Mouse (Mus musculus): ENCODE measurements at regions not wholly inside any gene's neighbourhood (a gene's known extent, or its start where the extent isn't known, plus 50 kb on each side); places are given as distances from the start of the nearest gene placed in this dataset.
"Not testable (repeated sequence)": the region's sequence is repeated elsewhere in the genome, so short reads cannot be mapped to it uniquely, and the experiment has no call there.

- in situ Hi-C loops (cut with MboI, MseI) = not testable (repeated sequence)
Measured at GRCm38 (mm10) chr14:19217916-19218315, 200.8 kb downstream of the Gm21738 start.

GRCm38 (mm10) chr14:19208507-19208906 is 210.2 kb downstream of the Gm21738 start:
- in situ Hi-C loops (cut with MboI, MseI) = loop anchor here (5.0 kb wide), 1 partner anchor 216 kb away; no protein-coding TSS in a partner anchor

- in situ Hi-C loops (cut with MboI, MseI) = not testable (repeated sequence)
Measured at GRCm38 (mm10) chr14:19180203-19180602, 238.5 kb downstream of the Gm21738 start.

- in situ Hi-C loops (cut with MboI, MseI) = not testable (repeated sequence)
Measured at GRCm38 (mm10) chr14:19178060-19178459, 240.7 kb downstream of the Gm21738 start.

GRCm38 (mm10) chr14:19175288-19175687 is 243.4 kb downstream of the Gm21738 start:
- in situ Hi-C loops (cut with MboI, MseI) = no loop called here

GRCm38 (mm10) chr14:19170300-19171022 is 248.3 kb downstream of the Gm21738 start:
- in situ Hi-C loops (cut with MboI, MseI) = not testable (repeated sequence)

GRCm38 (mm10) chr14:19166821-19167220 is 251.9 kb downstream of the Gm21738 start:
- in situ Hi-C loops (cut with MboI, MseI) = no loop called here

- in situ Hi-C loops (cut with MboI, MseI) = loop anchor here (10.0 kb wide), 1 partner anchor 255 kb away; no protein-coding TSS in a partner anchor
Measured at GRCm38 (mm10) chr14:19139875-19140274, 245.8 kb upstream of the Ube2e2 start.

- in situ Hi-C loops (cut with MboI, MseI) = no loop called here
Measured at GRCm38 (mm10) chr14:19131532-19131931, 237.5 kb upstream of the Ube2e2 start.

Data from T-helper 1 cell (primary cell).